Mouse (Mus musculus): Measurements from ENCODE around the gene Pigq.

The Pigq gene
- long read RNA-seq, experiment 1, transcript Pigq-201 (11 exons, 3,173 nt), result major isoform, 24 of 41 reads
- long read RNA-seq, experiment 1, partial matches to known transcripts, result 4 of 41 reads
- long read RNA-seq, experiment 1, other reads (novel, unspliced or antisense), result 8 of 41 reads
- long read RNA-seq, experiment 2, transcript Pigq-201 (11 exons, 3,173 nt), result major isoform, 17 of 41 reads
- long read RNA-seq, experiment 2, partial matches to known transcripts, result 3 of 41 reads
- long read RNA-seq, experiment 2, other reads (novel, unspliced or antisense), result 16 of 41 reads

GRCm38 (mm10) chr17:25944366-25945163 lies at the start of gene Pigq, which contains the start of gene Nhlrc4:
Gene Pigq, minus strand, starts transcription at chr17:25944936.
Gene Nhlrc4, minus strand, starts transcription at chr17:25944961.
- intact Hi-C loops (cut with DNase I), result no loop called here

GRCm38 (mm10) chr17:25993489-25993888 lies 48.8 kb upstream of the Pigq start:
- intact Hi-C loops (cut with DNase I), result no loop called here

- intact Hi-C loops (cut with DNase I), result no loop called here
Observed at GRCm38 (mm10) chr17:25992274-25992673, 47.5 kb upstream of the Pigq start.

GRCm38 (mm10) chr17:25990331-25990730 lies 45.6 kb upstream of the Pigq start:
- intact Hi-C loops (cut with DNase I), result no loop called here

GRCm38 (mm10) chr17:25985306-25986294 lies 40.9 kb upstream of the Pigq start, which contains the start of gene Capn15:
Gene Capn15, minus strand, starts transcription at chr17:25985796.
- intact Hi-C loops (cut with DNase I), result loop anchor here (5.0 kb wide), 1 partner anchor 103 kb away; the partner anchor contains the start of gene Wfikkn1

GRCm38 (mm10) chr17:25984556-25985305 lies 40.0 kb upstream of the Pigq start:
- intact Hi-C loops (cut with DNase I), result loop anchor here (5.0 kb wide), 1 partner anchor 102 kb away; the partner anchor contains the start of gene Wfikkn1

GRCm38 (mm10) chr17:25984066-25984465 lies 39.3 kb upstream of the Pigq start:
- intact Hi-C loops (cut with DNase I), result no loop called here

- intact Hi-C loops (cut with DNase I), result no loop called here
Observed at GRCm38 (mm10) chr17:25982913-25983312, 38.2 kb upstream of the Pigq start.

GRCm38 (mm10) chr17:25980854-25981253 lies 36.1 kb upstream of the Pigq start:
- intact Hi-C loops (cut with DNase I), result no loop called here

GRCm38 (mm10) chr17:25979829-25980738 lies 35.3 kb upstream of the Pigq start:
- intact Hi-C loops (cut with DNase I), result no loop called here

GRCm38 (mm10) chr17:25970954-25971707 lies 26.4 kb upstream of the Pigq start:
- intact Hi-C loops (cut with DNase I), result no loop called here

- intact Hi-C loops (cut with DNase I), result no loop called here
Observed at GRCm38 (mm10) chr17:25970448-25970847, 25.7 kb upstream of the Pigq start.

- intact Hi-C loops (cut with DNase I), result no loop called here
Observed at GRCm38 (mm10) chr17:25968176-25968575, 23.4 kb upstream of the Pigq start.

GRCm38 (mm10) chr17:25967652-25968051 lies 22.9 kb upstream of the Pigq start:
- intact Hi-C loops (cut with DNase I), result no loop called here

GRCm38 (mm10) chr17:25964271-25964670 lies 19.5 kb upstream of the Pigq start:
- intact Hi-C loops (cut with DNase I), result no loop called here

- intact Hi-C loops (cut with DNase I), result no loop called here
Observed at GRCm38 (mm10) chr17:25962413-25962905, 17.7 kb upstream of the Pigq start.

- intact Hi-C loops (cut with DNase I), result no loop called here
Observed at GRCm38 (mm10) chr17:25961566-25961965, 16.8 kb upstream of the Pigq start.
